Mouse (Mus musculus) G1E-ER4 (cell line): ENCODE results near the gene Hap1. TPM values are rescaled to one million over a fixed set of nuclear protein-coding genes. Genes with fewer than 3 reads are reported as not detected.

Experiments used
- GATA1 ChIP-seq: IDR thresholded peaks from one replicate; pipeline ENCODE4 v1.8.0; 2012; ENCODE audit warnings: low read length, inconsistent platforms
- polyA plus RNA-seq: library from polyadenylated mRNA; stranded (reverse); fragments of >175 nt; gene quantifications from 2 replicates; pipeline ENCODE4 v1.2.3, GENCODE M21; 2012

Hap1 gene
- polyA plus RNA-seq, 1 experiment: not detected

DNA sequence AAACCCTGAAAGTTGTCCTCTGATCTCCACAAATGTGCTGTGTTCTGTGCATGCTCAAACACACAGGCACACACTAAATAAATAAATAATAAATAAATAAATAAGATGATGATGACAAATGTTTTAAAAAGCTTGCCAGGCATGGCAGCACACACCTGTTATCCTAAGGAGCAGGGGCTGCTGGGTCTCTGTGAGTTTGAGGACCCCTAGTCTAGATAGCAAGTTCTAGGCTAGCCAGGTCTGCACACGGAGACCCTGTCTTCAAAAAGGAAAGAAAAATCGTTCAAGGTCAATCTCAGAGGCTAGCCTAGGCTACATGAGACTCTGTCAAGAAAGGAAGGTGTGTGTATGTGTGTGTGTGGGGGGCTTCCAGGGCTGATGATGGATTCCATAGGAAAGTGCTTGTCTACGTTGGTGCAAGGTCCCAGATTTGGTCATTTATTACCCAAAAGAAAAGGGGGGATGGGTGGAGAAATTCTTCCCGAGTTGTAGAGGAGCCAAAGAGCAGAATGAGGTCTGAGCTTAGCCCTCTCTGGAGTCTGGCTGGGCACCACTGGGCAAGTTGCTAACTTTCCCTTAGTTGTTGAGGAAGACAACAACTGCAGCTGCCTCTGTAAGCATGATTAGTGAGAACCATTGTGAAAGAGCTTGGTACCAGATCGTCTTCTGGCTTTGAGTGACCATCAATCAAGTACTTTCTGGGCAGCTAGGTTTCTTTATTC, 38.6 kb upstream of the Hap1 start:
- TF ChIP-seq GATA1: no peak

DNA sequence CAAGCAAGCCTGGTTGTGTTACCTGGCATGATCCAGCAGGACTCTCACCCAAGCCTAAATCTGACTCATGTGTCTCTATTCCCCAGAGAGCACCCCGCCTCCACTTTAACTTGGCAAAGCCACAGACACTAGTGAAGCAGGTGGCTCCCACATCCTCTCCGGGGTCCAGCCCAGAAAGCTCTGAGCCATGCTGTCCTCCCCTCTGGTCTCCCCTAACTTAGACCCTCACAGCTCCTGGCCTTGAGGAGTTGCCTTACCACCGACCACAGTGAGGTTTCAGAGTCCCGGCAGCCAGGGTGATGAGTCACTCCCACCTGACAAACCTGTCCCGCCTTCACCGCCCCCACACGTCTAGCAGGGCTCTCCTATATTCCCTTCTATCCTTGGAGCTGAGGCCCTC, 37.8 kb upstream of the Hap1 start:
- TF ChIP-seq GATA1: no peak

DNA sequence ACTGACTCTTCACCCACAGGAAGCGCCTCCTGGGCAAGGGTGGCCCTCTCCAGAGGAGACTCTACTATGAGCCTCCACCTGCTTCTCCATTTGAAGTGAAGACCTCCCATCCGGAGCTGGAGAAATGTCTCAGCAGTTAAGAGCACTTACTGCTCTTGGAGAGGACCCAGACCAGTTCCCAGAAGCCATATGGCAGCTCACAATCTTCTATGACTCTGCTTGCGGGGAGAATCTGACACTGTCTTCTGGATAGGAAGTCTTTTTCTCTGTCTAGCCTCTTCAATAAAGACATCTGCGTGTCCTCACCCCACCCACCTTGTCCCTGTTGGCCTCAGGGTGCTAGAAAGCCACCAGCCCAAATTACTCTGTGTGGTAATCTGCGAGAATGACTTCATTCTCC, 37.0 kb upstream of the Hap1 start:
- no peak for TF ChIP-seq GATA1

DNA sequence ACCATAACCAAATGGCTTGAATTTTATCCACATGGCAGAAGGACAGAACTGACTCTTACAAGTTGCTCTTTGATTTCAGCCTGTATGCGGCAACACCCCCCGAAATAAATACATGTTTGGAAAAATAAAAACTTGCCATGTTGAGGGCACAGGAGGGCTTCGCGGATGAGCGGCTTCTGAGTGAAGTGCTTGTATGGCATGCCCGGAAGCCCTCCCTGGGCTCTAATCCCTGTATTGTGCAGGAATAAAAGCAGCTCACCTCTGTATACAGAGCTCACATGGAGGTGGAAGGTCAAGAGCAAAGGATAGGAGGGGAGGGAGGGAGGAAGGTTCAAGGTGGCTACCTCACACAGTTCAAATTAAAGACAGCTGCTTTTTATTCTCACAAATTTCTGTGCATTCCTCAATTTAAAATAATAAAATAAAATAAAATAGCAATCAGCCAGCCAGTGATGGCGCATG, 36.0 kb upstream of the Hap1 start:
- TF ChIP-seq GATA1: no peak

DNA sequence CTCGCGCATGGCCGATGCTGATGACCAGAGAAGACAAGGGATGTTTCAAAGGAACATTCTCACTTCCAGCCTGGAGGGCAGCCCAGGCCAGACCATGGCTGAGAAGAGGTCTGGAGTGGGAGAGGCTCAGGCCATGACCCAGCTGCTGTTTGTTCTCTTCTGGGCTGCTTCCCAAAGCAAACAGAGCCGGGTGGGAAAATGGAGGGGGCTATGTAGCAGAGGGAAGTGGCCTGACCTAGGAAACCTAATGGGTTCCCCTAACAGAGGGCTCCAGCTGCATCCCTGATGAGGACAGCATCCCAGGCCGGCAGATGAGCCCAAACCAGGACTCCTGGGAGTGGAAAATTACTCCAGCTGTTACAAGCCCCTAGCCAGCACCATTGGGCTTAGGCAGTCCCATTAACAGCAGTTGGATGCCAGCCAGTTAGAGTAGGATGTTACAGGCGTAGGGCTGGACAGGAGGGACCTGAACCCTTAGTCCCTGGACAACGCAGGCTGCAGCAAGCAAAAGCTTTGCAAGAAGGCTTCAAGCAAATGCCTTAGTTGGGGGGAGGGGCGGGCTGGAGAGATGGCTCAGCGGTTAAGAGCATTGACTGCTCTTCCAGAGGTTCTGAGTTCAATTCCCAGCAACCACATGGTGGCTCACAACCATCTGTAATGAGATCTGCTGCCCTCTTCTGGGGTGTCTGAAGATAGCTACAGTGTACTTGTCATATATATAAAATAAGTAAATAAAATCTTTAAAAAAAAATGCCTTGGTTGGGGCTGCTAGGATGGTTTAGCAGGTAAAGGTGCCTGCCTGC, 35.4 kb upstream of the Hap1 start:
- TF ChIP-seq GATA1: no peak

DNA sequence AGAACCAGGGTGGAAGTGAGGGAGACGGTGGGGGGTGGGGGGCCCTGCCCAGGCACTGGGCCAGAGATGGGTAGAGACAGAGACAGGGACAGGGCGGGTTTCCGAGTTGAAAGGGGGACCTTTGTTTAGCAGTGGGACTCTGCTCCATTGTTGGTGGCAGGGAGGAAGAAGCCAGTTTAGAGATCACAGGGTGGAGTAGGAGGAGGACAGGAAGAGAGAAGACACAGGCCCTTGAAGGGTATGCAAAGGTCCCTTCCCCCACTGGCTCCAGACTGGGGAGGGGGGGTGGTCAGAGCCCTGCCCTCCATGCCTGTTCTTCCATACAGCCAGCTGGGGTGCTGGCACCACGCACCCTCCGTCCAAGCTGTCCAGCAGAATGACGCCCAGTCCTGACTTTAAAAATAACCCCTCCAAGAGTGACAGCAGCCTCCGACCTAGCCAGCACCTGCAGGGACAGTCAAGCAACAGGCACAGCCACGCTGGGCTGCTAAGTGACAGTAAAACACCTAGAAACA, 34.1 kb upstream of the Hap1 start:
- no peak for TF ChIP-seq GATA1

DNA sequence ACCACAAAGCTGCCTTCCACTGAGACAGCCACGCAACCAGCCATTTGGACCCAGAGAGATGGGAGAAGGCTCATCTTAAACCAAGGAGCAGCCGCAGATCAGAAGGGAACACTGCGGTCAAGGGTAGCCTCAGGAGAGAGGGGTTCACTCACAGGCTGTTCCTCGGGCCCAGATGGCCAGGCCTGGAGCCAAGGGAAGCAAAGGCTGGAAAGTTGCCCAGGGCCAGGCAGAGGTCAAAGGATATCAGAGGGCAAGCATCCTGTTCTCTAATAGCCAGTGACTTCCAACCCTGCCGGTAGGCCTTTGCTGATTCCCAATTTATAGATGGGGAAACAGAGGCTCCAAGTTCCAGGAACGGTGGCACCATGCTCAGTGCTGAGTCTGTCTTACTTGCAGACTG, 32.7 kb upstream of the Hap1 start:
- no peak for TF ChIP-seq GATA1

DNA sequence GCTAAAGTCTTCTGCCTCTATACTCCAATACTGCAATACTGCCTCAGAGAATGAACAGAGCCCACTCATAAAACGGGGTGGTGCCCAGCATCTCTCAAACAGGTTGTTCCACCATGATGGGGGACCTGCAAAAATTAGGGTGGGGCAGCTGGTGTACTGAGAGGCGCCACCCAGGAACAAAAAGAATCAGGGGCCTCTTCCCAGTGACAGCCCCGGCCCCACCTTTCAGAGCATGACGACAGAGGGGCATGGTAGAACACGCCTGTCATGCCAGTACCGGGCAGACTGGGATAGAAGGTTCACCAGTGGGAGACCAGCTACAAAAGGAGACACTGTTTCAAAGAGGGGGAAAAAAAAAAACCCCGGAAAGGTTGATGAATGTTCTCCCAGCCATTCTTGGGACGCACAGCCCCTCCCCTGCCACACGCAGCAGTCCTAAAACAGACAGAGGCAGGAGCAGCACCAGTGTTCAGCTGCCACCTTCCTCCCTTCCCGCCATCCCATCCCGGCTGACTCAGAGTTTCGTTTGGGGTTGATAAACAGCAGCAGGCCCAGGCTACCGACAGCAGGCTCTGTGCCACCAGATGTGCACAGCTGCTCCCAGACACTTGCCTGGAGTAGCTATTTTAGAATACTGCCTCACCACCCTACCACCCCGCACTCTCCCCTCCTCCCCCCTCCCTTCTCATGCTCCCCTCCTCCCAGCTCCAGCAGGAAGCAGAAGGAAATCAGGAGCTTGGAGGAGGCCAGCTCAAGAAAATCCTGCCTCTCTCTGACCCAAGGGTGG, 31.9 kb upstream of the Hap1 start:
- no peak for TF ChIP-seq GATA1

DNA sequence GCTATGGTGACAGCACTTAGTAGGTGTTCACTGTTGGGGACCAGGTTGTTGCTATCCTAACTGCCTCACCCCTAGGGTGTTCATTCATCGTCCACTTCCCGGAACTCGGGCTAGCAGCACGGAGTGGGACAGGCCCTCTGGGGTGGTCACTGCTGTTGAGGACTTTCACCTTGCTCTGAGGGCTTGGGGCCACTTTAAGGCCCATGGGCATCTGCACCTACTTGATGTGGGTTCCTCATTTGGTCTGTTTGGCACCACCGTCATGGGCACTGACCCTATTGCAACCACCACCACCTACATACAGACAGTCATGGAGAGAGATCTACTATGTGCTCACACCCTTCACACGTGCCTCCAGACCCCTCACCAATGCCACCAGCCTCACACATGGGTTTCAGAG, 31.2 kb upstream of the Hap1 start:
- TF ChIP-seq GATA1: no peak

DNA sequence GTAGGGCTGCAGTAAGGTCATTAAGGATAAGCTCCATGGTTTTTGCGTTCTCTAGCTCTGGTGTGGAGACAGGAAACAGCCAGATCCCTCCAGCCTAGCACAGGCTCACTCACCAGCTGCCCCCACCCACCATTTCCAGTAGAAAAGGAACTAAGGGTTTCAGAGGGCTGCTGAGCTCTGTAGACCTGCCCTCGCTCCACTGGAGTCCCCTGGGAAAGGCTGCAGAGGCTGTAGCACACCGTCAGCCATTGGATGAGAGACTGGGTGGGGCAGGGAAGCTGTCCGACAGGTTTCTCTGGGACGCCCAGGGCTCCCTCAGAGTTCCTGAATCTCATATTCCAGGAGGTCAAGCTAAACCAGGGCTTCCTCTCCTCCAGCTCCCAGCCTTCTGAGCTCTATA, 30.7 kb upstream of the Hap1 start:
- TF ChIP-seq GATA1: no peak

DNA sequence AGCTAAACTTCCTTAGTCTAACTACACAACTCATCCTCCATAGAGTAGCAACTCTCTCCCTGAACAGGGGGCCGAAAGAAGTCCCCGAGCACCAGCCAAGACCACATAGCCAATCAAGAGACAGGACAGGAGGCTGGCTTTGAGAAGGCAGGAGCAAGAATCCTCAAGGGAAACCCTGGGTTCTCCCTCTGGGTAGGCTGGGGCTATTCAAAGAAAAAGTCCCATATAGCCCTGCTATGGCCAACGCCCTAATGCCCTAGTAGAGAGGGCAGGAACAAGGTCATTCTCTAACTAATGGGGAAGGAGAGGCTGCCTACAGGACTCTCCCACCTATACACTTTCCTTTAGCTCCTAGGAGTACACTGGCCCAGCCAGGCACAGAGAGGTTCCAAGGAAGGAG, 29.1 kb upstream of the Hap1 start:
- TF ChIP-seq GATA1: no peak

DNA sequence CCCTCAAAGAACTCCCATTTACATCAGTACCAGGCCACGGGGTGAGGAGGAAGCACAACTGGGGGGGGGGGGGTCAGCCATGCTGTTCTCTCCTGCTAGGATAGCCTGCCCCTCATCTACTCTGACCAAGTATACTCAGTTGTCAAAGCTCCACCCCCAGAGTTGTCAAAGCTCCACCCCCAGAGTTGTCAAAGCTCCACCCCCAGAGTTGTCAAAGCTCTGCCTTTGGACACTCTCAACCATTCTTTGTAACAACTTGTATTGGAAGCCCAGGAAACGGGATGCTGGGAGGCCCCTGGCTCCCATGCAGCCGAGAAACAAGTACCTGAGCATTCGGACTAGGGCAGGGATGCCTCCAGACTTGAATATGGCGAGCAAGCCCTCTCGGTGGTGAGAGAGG, 26.8 kb upstream of the Hap1 start:
- TF ChIP-seq GATA1: no peak

DNA sequence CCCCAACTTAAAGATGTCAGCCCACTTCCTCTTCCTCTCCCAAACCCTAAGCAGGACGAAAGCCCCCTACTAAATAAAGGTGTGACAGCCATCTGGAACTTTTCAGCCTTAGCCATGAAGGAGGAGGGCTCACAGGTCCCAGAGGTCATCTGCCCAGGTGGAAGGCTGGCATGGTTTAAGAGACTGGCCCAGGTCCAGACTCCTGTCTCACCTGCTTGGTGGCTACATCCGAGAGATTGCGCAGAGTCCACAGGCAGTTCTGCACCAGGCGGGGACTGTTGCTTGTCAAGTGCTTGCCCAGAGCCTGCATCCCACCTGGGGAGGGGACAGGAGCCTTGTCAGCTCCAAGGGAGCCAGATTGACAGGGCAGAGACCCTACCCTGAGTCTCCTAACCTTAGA, 23.4 kb upstream of the Hap1 start:
- TF ChIP-seq GATA1: no peak

DNA sequence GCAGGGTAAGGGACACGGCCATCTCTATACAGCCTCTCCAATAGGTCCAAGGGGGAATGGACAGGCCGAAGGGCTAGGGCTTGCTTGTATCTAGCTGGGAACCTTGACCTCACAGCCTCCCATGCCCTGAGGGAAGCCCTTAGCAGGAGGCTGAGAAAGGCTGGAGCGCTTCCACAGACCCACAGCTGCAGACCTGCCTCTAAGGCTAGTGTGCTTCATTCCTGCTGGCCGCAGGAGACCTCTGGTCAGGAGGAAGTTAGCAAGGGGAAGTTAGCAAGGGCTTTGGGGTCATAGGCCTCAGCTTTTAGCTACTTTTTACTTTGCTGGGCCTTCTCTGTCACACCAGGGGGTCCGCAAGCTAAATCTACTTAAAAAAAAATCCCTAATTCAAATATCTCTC, 22.5 kb upstream of the Hap1 start:
- TF ChIP-seq GATA1: no peak

DNA sequence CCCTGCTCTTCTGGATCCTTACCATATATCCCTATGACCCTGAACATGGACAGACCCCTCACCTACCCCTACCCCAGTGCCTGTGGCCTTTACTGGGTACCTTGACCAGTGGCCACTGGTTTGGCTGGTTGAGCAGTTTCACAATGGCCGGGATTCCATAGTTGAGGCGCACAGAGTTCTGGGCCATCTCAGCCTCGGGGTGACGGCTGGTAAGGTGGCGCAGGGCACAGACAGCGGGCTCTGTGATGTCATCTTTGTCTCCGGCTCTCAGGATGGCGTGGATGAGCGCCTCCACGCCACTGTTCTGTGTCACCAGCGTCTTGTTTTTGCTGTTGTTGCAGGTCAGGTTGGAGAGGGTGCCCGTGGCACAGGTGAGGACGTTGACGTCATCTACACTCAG, 22.1 kb upstream of the Hap1 start:
- no peak for TF ChIP-seq GATA1
